21 mouse cellular contexts compared by ENCODE assay signal in genomic region chrX:111460166-111460565, GRCm38 (mm10).
DNase-seq lines count a peak whose midpoint lies in the region; ATAC-seq and TF ChIP-seq lines count a peak whose summit lies in the region.
"Had no signal": no experiment of that assay in that cellular context is flagged by ENCODE, and none has a peak within 500 bp of the region (broad histone marks: within the 10 kb centered on the region; RNA-seq: fewer than 3 reads in every experiment).

No protein-coding gene starts in this region.

- H3K27ac ChIP-seq in kidney, postnatal 0 days: no peak overlapping the region
- H3K27ac ChIP-seq: embryonic facial prominence, embryonic 15.5 days; heart, adult 2 months; hindbrain, embryonic 14.5 days; limb, embryonic 15.5 days; liver, embryonic 15.5 days; macrophage had no signal

- peak; percentile 5 for DNase-seq in kidney, postnatal 0 days (ENCODE audit: low spot score)
- DNase-seq in kidney, adult 11 months: no peak
- peak; percentile 0 for DNase-seq in retina, postnatal 1 day
- DNase-seq in retina, embryonic 14.5 days (ENCODE audit: low spot score): no peak
- DNase-seq in forelimb bud, embryonic 11.5 days (ENCODE audit: low read depth, low spot score): peak; percentile 67
- peak; percentile 5 for DNase-seq in yolk sac, embryonic 10.5 days (ENCODE audit: low spot score)
- DNase-seq in kidney, adult 8-10 months: no peak
- no peak for DNase-seq in heart, postnatal 36 days
- DNase-seq: cerebellum, adult 2 months; cerebellum, postnatal 36 days; gastrocnemius, postnatal 25 days; heart, adult 2 months; kidney, postnatal 4 days; layer of hippocampus, adult 9-11 months; thymus, postnatal 14 days had no signal

- no peak for ATAC-seq in kidney, postnatal 0 days (replicated peaks; ENCODE audit: low FRiP score, low read depth)

- no peaks in the 10 kb centered on the region for H3K4me1 ChIP-seq in kidney, postnatal 0 days (replicated peaks; ENCODE audit: insufficient read depth, low read length)
- H3K4me1 ChIP-seq: embryonic facial prominence, embryonic 15.5 days; limb, embryonic 15.5 days; liver, embryonic 15.5 days had no signal

- no peak overlapping the region for H3K9ac ChIP-seq in kidney, postnatal 0 days (ENCODE audit: low read depth, low read length)
- H3K9ac ChIP-seq: embryonic facial prominence, embryonic 15.5 days; hindbrain, embryonic 14.5 days; limb, embryonic 15.5 days; liver, embryonic 15.5 days had no signal

- no peaks in the 10 kb centered on the region for H3K9me3 ChIP-seq in kidney, postnatal 0 days (replicated peaks; ENCODE audit: low read length)
- H3K9me3 ChIP-seq: embryonic facial prominence, embryonic 15.5 days; limb, embryonic 15.5 days; liver, embryonic 15.5 days had no signal

- no peak overlapping the region for H3K4me3 ChIP-seq in kidney, postnatal 0 days (replicated peaks; ENCODE audit: low read depth, low read length)
- H3K4me3 ChIP-seq: embryonic facial prominence, embryonic 15.5 days; heart, adult 2 months; limb, embryonic 15.5 days; liver, embryonic 15.5 days had no signal

- no peak overlapping the region for H3K4me2 ChIP-seq in kidney, postnatal 0 days (ENCODE audit: low read length)
- H3K4me2 ChIP-seq: embryonic facial prominence, embryonic 15.5 days; hindbrain, embryonic 14.5 days; limb, embryonic 15.5 days; liver, embryonic 15.5 days had no signal

- no peaks in the 10 kb centered on the region for H3K36me3 ChIP-seq in kidney, postnatal 0 days (ENCODE audit: insufficient read depth, low read length)
- H3K36me3 ChIP-seq: embryonic facial prominence, embryonic 15.5 days; limb, embryonic 15.5 days; liver, embryonic 15.5 days had no signal

- H3K27me3 ChIP-seq in kidney, postnatal 0 days (ENCODE audit: insufficient read depth, low read length): no peaks in the 10 kb centered on the region
- H3K27me3 ChIP-seq: CH12.LX; embryonic facial prominence, embryonic 15.5 days; limb, embryonic 15.5 days; liver, embryonic 15.5 days had no signal

- no peak for TF ChIP-seq CTCF in kidney, postnatal 0 days (IDR thresholded peaks at IDR 0.05; ENCODE audit: low read depth)

- intact Hi-C loops in heart, postnatal 36 days (cut with DNase I): no loop called here

Comparison
In these comparisons a context has a peak if more than half of its experiments do, and no peak if none do; other contexts are left out.
1. DNase-seq: peak in kidney, postnatal 0 days (single experiment), retina, postnatal 1 day (single experiment), forelimb bud, embryonic 11.5 days (single experiment) and yolk sac, embryonic 10.5 days (single experiment); none in kidney, adult 11 months (single experiment), retina, embryonic 14.5 days (single experiment), kidney, adult 8-10 months (0 of 2) and heart, postnatal 36 days (0 of 2).